Mouse (Mus musculus) heart, embryonic 15.5 days (tissue): ENCODE results near the gene Selenof. TPM values are rescaled to one million over a fixed set of nuclear protein-coding genes. Genes with fewer than 3 reads are reported as not detected.
A peak's percentile ranks its signal among the peaks of the same experiment; 100 is the strongest.

Source experiments
- ATAC-seq: fragments of 200-750 bp; cut with Nextera tagmentation; replicated peaks from 2 replicates; pipeline ENCODE4 v1.8.0; 2017; ENCODE audit warnings: low read depth, moderate TSS enrichment; ENCODE audit not compliant: insufficient number of reproducible peaks, insufficient read depth, low FRiP score
- H3K27ac ChIP-seq: fragments of 300-500 bp; sonication (generic); 2 replicates; pipeline ENCODE4 v1.5.1; 2015; ENCODE audit warnings: mild to moderate bottlenecking, inconsistent platforms
- H3K27me3 ChIP-seq: fragments of 300-500 bp; sonication (generic); 2 replicates; pipeline ENCODE4 v1.6.1; 2015; ENCODE audit warnings: inconsistent platforms
- H3K36me3 ChIP-seq: fragments of 300-500 bp; sonication (generic); 2 replicates; pipeline ENCODE4 v1.6.1; 2015; ENCODE audit warnings: mild to moderate bottlenecking, inconsistent platforms
- H3K4me1 ChIP-seq: fragments of 300-500 bp; sonication (generic); replicated peaks from 2 replicates; pipeline ENCODE4 v1.6.1; 2015; ENCODE audit warnings: inconsistent platforms
- H3K4me2 ChIP-seq: fragments of 300-500 bp; sonication (generic); 2 replicates; pipeline ENCODE4 v1.6.1; 2015; ENCODE audit warnings: inconsistent platforms, mild to moderate bottlenecking, moderate library complexity
- H3K4me3 ChIP-seq: fragments of 300-500 bp; sonication (generic); 2 replicates; pipeline ENCODE4 v1.5.1; 2015; ENCODE audit warnings: mild to moderate bottlenecking, inconsistent platforms
- H3K9ac ChIP-seq: fragments of 300-500 bp; sonication (generic); 2 replicates; pipeline ENCODE4 v1.6.1; 2015; ENCODE audit warnings: mild to moderate bottlenecking, inconsistent platforms
- H3K9me3 ChIP-seq: fragments of 300-500 bp; sonication (generic); replicated peaks from 2 replicates; pipeline ENCODE4 v1.6.1; 2016; ENCODE audit warnings: inconsistent platforms
- WGBS: fragments of 180-500 bp; shearing (Covaris S2); methylation state at CpG from one replicate; pipeline ENCODE4 v1.1.7; 2015; ENCODE audit warnings: mixed read lengths; 5-methylcytosine and 5-hydroxymethylcytosine counted together
- polyA plus RNA-seq: library from polyadenylated mRNA; unstranded; fragments of >200 nt; fragmentation: Nextera tagmentation; extraction: Ambion mirVana; gene quantifications from 2 replicates; pipeline ENCODE4 v1.2.1, GENCODE M21; 2015

Selenof gene
- polyA plus RNA-seq, 1 experiment from 2014 or later: 415 TPM

DNA sequence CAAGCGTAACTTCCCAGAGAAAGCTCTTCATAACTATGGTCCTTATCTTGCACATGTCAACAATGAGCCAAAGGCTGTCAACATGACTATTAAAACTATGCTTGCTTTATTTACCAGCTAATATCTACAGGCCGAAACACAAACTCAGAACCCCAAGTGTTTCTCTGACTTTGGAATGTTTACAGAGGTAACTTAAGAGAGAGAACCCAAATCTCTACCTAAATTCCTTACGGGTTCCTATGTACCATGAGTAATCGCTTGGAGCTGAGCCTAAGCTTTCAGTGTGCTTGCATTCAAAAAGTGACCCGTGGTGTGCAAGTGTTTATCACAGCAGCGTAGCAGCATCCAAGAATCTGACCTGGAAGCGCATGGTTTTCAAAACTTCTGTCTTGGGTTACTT is 4.9 kb upstream of the Selenof start:
- no peak for ATAC-seq
- H3K27me3 ChIP-seq: no peaks in the 10 kb centered on the region
- H3K9me3 ChIP-seq: no peaks in the 10 kb centered on the region
- no peak overlapping the region for H3K27ac ChIP-seq
- no peaks in the 10 kb centered on the region for H3K36me3 ChIP-seq
- no peak overlapping the region for H3K9ac ChIP-seq
- WGBS: 59% methylated on average over 7 of the region's 7 CpGs
- H3K4me3 ChIP-seq: no peak overlapping the region
- H3K4me2 ChIP-seq: no peak overlapping the region
- H3K4me1 ChIP-seq: peaks cover 26% of the 10 kb centered on the region

GRCm38 (mm10) chr3:144568861-144569361 is 1.2 kb upstream of the Selenof start:
- H3K4me1 ChIP-seq: peaks cover 39% of the 10 kb centered on the region
- H3K36me3 ChIP-seq: no peaks in the 10 kb centered on the region; the same call in 1 of the 2 replicates
- peak overlapping the region; percentile 93 for H3K4me2 ChIP-seq
- peak overlapping the region; percentile 96 for H3K9ac ChIP-seq
- H3K4me3 ChIP-seq: peak overlapping the region; percentile 76
- ATAC-seq: no peak
- H3K9me3 ChIP-seq: no peaks in the 10 kb centered on the region
- peak overlapping the region; percentile 86; the same call in 1 of the 2 replicates for H3K27ac ChIP-seq
- WGBS: under 1% methylated on average over 21 of the region's 21 CpGs
- H3K27me3 ChIP-seq: no peaks in the 10 kb centered on the region

DNA sequence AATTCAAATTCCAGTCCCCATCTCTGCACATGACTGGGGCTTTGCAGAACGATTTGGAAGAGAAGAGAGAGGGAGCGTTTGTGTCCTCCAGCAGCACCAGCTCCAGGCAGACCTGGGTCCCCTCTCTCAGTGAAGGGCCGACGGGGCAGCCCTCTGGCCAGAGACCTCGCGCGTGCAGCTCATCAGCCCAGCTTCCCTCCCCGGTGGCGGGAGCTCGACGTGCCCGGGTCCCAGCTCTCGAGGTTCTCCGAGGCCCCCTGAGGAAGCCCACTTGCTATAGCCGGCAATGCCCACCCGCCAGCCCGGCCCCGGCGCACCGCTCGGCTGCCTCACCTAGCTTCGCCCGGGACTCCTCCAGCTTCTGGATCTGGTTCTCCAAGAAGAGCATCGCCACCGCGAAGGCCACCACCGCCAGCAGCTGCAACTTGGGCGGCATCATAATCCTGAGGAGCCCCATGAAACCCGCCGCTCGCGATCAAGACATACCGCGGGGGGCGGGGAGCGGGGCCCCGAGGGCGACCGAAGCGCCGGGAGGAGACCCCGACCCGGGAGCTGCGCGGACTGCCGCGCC is 618 bp upstream of the Selenof start:
- H3K4me2 ChIP-seq: peak overlapping the region; percentile 93
- H3K4me3 ChIP-seq: peak overlapping the region; percentile 76
- peak overlapping the region; percentile 96 for H3K9ac ChIP-seq
- H3K9me3 ChIP-seq: no peaks in the 10 kb centered on the region
- no peaks in the 10 kb centered on the region for H3K27me3 ChIP-seq
- under 1% methylated on average over 40 of the region's 47 CpGs for WGBS
- H3K27ac ChIP-seq: peak overlapping the region; percentile 86
- no peaks in the 10 kb centered on the region; the same call in 1 of the 2 replicates for H3K36me3 ChIP-seq
- ATAC-seq: peak; percentile 8; the same call in 1 of the 2 replicates
- H3K4me1 ChIP-seq: peaks cover 41% of the 10 kb centered on the region

DNA sequence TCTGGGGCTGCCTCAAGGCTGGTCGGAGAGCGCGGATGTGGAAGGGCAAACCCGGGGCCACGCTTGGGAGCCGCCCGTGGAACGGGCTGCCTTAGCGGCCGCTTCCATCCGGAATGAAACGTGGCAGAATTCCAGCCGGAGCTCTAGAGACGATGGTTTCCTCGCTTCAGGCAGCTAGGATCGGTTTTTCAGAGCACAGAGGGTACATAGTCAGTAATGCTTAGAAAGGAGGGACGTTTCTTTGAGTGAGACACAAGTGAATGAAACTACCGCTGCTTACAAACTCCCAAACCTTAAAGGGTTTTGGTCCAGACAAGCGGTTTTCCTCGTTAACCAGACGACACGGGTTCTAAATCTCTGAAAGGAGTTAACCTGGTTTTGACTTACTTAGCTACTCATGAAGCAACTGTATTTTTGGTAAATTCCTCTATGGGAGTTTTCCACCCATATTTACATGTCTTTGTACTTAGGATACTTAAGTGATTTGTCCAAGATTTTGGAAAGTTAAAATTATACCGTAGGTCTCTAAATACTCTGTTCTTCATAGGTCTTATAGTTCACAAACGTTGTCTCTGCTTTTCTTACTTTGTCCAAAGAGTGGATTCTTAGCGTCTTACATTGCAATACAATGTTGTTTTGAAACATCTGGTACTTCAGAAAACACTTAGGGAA is 848 bp downstream of the Selenof start:
- Histone ChIP-seq H3K4me2 (peak overlapping the region; percentile 58), H3K4me3 (peak overlapping the region; percentile 76), H3K9me3 (no peaks in the 10 kb centered on the region), H3K27me3 (no peaks in the 10 kb centered on the region), H3K9ac (peak overlapping the region; percentile 81), H3K27ac (peak overlapping the region; percentile 90), H3K36me3 (no peaks in the 10 kb centered on the region; the same call in 1 of the 2 replicates), H3K4me1 (peaks cover 32% of the 10 kb centered on the region)
- no peak for ATAC-seq
- WGBS: under 1% methylated on average over 25 of the region's 25 CpGs

DNA sequence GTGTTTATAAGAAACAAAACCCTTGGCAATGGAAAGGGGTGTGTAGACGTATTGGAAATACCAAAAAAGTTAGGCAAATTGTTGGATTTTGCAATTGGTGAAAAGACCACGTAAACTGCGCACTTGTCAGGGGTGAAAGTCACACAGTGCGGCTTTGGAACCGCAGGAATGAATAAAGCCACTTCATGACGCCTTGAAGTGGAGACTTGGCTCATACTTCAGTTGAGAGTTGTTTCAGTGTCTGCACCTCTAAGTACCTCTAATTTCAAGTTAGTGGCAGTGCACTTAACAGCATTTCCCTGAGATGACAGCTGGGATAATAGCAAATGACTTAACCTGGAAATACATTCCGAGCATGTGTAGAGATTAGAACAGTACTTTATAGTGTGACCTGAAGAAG is 4.2 kb downstream of the Selenof start:
- ATAC-seq: no peak
- peaks cover 25% of the 10 kb centered on the region for H3K4me1 ChIP-seq
- no peak overlapping the region for H3K4me2 ChIP-seq
- no peaks in the 10 kb centered on the region for H3K9me3 ChIP-seq
- H3K36me3 ChIP-seq: peaks cover 13% of the 10 kb centered on the region; the same call in 1 of the 2 replicates
- H3K27me3 ChIP-seq: no peaks in the 10 kb centered on the region
- 64% methylated on average over 7 of the region's 7 CpGs for WGBS
- no peak overlapping the region for H3K4me3 ChIP-seq
- no peak overlapping the region for H3K27ac ChIP-seq
- no peak overlapping the region for H3K9ac ChIP-seq

DNA sequence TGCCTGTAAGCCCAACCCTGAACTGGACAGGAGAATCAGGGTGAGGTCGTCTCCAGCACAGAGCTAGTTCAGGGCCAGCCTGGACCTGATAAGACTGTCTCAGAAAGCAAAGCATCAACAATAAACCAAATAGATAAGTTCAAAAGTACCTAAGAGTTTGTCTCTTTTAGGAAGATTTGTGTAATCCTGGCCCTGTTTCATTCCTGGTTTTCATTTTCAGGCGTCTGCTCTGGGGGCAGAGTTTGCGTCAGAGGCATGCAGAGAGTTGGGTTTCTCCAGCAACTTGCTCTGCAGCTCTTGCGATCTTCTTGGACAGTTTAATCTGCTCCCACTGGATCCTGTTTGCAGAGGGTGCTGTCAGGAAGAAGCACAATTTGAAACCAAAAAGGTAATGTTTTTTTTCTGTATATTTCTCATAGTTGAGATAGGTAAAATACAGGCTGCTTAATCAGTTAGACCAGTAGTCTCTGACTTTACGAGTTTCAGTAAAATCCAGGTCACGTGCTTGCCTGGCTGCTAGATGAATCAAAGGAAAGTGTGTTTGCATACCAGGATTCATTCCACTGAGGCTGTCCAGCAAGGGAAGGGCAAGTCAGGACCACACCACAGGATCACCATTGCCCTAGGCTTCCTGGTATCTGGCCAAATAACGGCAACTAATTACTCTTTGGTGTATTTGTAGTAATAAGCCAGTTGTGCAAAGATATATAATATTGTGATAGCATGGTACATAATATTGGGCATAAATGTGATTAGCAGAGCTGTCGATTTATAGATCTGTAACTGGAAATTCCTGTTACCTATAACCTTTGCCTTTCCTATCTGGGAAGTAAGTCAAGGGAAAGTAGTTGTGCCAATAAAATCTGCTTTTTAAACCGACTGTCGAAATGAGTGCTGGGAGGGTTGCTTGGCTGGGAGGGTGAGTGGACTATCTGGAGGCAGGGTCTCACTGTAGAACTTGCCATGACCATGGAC is 7.5 kb downstream of the Selenof start:
- Histone ChIP-seq H3K9ac (no peak overlapping the region), H3K4me2 (no peak overlapping the region), H3K9me3 (no peaks in the 10 kb centered on the region), H3K4me1 (peaks cover 37% of the 10 kb centered on the region), H3K36me3 (peaks cover 13% of the 10 kb centered on the region; the same call in 1 of the 2 replicates), H3K27ac (no peak overlapping the region), H3K27me3 (no peaks in the 10 kb centered on the region), H3K4me3 (no peak overlapping the region)
- WGBS: 74% methylated on average over 10 of the region's 10 CpGs
- no peak for ATAC-seq

- no peak overlapping the region for H3K4me3 ChIP-seq
- peaks cover 32% of the 10 kb centered on the region for H3K4me1 ChIP-seq
- WGBS: 78% methylated on average over 4 of the region's 4 CpGs
- ATAC-seq: no peak
- H3K9me3 ChIP-seq: no peaks in the 10 kb centered on the region
- H3K27me3 ChIP-seq: no peaks in the 10 kb centered on the region
- H3K4me2 ChIP-seq: no peak overlapping the region
- no peak overlapping the region for H3K9ac ChIP-seq
- no peak overlapping the region for H3K27ac ChIP-seq
- peaks cover 13% of the 10 kb centered on the region; the same call in 1 of the 2 replicates for H3K36me3 ChIP-seq
Observed at GRCm38 (mm10) chr3:144578921-144579320, 8.8 kb downstream of the Selenof start.

DNA sequence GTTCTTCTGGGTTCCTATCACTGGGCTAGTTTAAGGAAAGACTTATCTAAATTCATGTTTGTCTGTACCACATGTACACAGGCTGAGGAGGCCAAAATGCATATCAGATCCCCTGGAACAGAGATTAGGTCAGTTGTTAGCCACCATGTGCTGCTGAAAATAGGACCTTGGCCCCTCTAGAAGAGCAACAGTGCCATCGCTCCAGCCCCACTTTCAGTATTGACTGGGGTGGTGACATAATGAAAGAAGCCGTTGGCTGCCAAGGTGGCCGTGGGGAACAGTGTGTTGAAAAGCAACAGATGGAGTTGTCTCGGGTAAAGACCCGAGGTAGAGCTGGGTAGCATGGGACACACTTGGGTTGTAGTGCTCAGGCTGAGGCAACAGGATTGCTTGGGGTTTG is 9.7 kb downstream of the Selenof start:
- Histone ChIP-seq H3K4me1 (peaks cover 37% of the 10 kb centered on the region), H3K27ac (peak overlapping the region; percentile 25; the same call in 1 of the 2 replicates), H3K27me3 (no peaks in the 10 kb centered on the region), H3K9ac (no peak overlapping the region), H3K4me2 (no peak overlapping the region), H3K36me3 (peaks cover 13% of the 10 kb centered on the region; the same call in 1 of the 2 replicates), H3K4me3 (no peak overlapping the region), H3K9me3 (no peaks in the 10 kb centered on the region)
- WGBS: 47% methylated on average over 5 of the region's 5 CpGs
- ATAC-seq: no peak

GRCm38 (mm10) chr3:144580281-144580680 is 10.2 kb downstream of the Selenof start:
- Histone ChIP-seq H3K4me2 (no peak overlapping the region), H3K36me3 (peaks cover 13% of the 10 kb centered on the region; the same call in 1 of the 2 replicates), H3K9ac (no peak overlapping the region), H3K4me1 (peaks cover 41% of the 10 kb centered on the region), H3K4me3 (no peak overlapping the region), H3K27me3 (no peaks in the 10 kb centered on the region), H3K27ac (no peak overlapping the region), H3K9me3 (no peaks in the 10 kb centered on the region)
- WGBS: 66% methylated on average over 7 of the region's 7 CpGs
- ATAC-seq: no peak

DNA sequence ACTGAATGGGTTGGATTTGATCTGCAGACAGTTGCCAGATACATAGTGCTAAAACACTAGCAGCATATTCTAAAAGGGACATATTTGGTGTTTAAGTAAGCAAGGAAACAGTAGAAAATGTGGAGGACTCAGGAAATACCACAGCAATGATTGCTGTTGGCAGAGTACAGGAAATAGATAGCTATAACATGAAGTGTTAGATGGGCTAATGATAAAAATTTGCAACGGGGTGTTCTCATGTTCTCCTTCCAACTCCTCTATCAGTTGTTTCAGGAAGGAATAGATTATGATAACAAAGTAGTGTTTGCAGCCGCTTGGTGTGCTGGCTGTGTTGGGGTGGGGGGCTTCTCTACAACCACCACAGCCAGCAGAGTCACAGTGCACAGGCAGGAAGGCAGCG is 11.7 kb downstream of the Selenof start:
- Histone ChIP-seq H3K9ac (no peak overlapping the region), H3K9me3 (no peaks in the 10 kb centered on the region), H3K4me2 (no peak overlapping the region), H3K36me3 (peaks cover 14% of the 10 kb centered on the region; the same call in 1 of the 2 replicates), H3K4me3 (no peak overlapping the region), H3K27ac (peak overlapping the region; percentile 26; the same call in 1 of the 2 replicates), H3K4me1 (peaks cover 55% of the 10 kb centered on the region), H3K27me3 (no peaks in the 10 kb centered on the region)
- 41% methylated on average over 3 of the region's 3 CpGs for WGBS
- no peak for ATAC-seq

- Histone ChIP-seq H3K27me3 (no peaks in the 10 kb centered on the region), H3K4me1 (peaks cover 59% of the 10 kb centered on the region), H3K27ac (0 out of 2 replicates have a peak overlapping the region, but pooled peaks have one; percentile 26), H3K9me3 (no peaks in the 10 kb centered on the region), H3K36me3 (peaks cover 19% of the 10 kb centered on the region), H3K4me3 (no peak overlapping the region), H3K9ac (no peak overlapping the region), H3K4me2 (no peak overlapping the region)
- WGBS: 61% methylated on average over 4 of the region's 4 CpGs
- no peak for ATAC-seq
Observed at GRCm38 (mm10) chr3:144582306-144582705, 12.2 kb downstream of the Selenof start.
